Mouse (Mus musculus): ENCODE results near the gene Glt1d1. TPM values are rescaled to one million over a fixed set of nuclear protein-coding genes. Genes with fewer than 3 reads are reported as not detected.
"Not testable (repeated sequence)": the region's sequence is repeated elsewhere in the genome, so short reads cannot be mapped to it uniquely, and the experiment has no call there.

Gene Glt1d1
- polyA plus RNA-seq, 1 experiment from 2014 or later, result 1.7 TPM

GRCm38 (mm10) chr5:127705976-127706375 is 73.9 kb downstream of the Glt1d1 start:
- H3K27me3 ChIP-seq, result no peaks in the 10 kb centered on the region
- no peaks in the 10 kb centered on the region for H3K9me3 ChIP-seq
- no peaks in the 10 kb centered on the region for H3K4me1 ChIP-seq (replicated peaks)
- H3K27ac ChIP-seq (replicated peaks), result no peak overlapping the region
- H3K4me3 ChIP-seq, result no peak overlapping the region
- WGBS, result 93% methylated on average over 8 of the region's 8 CpGs
- no peak overlapping the region for H3K9ac ChIP-seq
- H3K4me2 ChIP-seq, result no peak overlapping the region
- no peaks in the 10 kb centered on the region for H3K36me3 ChIP-seq
- no peak for ATAC-seq (ENCODE audit: low FRiP score, low read depth)

- WGBS, result 75% methylated on average over 9 of the region's 9 CpGs
- no peak for ATAC-seq (ENCODE audit: low FRiP score, low read depth)
Measured at GRCm38 (mm10) chr5:127708143-127708542, 76.1 kb downstream of the Glt1d1 start.

GRCm38 (mm10) chr5:127714783-127715704 is 83.0 kb downstream of the Glt1d1 start:
- H3K9me3 ChIP-seq, result no peaks in the 10 kb centered on the region
- H3K36me3 ChIP-seq, result no peaks in the 10 kb centered on the region
- no peaks in the 10 kb centered on the region for H3K4me1 ChIP-seq (replicated peaks)
- WGBS, result 82% methylated on average over 7 of the region's 7 CpGs
- no peak for ATAC-seq (ENCODE audit: low FRiP score, low read depth)
- no peak overlapping the region for H3K27ac ChIP-seq (replicated peaks)
- H3K27me3 ChIP-seq, result no peaks in the 10 kb centered on the region
- no peak overlapping the region for H3K9ac ChIP-seq
- no peak overlapping the region for H3K4me3 ChIP-seq
- H3K4me2 ChIP-seq, result no peak overlapping the region

More at GRCm38 (mm10) chr5:127708143-127708542, 76.1 kb downstream of the Glt1d1 start:
- no peak overlapping the region for H3K4me3 ChIP-seq
- no peaks in the 10 kb centered on the region for H3K4me1 ChIP-seq (replicated peaks)
- H3K27ac ChIP-seq (replicated peaks), result no peak overlapping the region
- H3K9me3 ChIP-seq, result no peaks in the 10 kb centered on the region
- no peaks in the 10 kb centered on the region for H3K27me3 ChIP-seq
- no peak overlapping the region for H3K4me2 ChIP-seq
- H3K9ac ChIP-seq, result no peak overlapping the region
- H3K36me3 ChIP-seq, result no peaks in the 10 kb centered on the region

GRCm38 (mm10) chr5:127720591-127721379 is 88.7 kb downstream of the Glt1d1 start:
- no peak overlapping the region for H3K9ac ChIP-seq
- H3K9me3 ChIP-seq, result no peaks in the 10 kb centered on the region
- no peak overlapping the region for H3K4me3 ChIP-seq
- WGBS, result 35% methylated on average over 15 of the region's 15 CpGs
- H3K4me1 ChIP-seq (replicated peaks), result no peaks in the 10 kb centered on the region
- peak overlapping the region; percentile 35 for H3K4me2 ChIP-seq
- H3K36me3 ChIP-seq, result no peaks in the 10 kb centered on the region
- H3K27me3 ChIP-seq, result no peaks in the 10 kb centered on the region
- ATAC-seq (ENCODE audit: low FRiP score, low read depth), result no peak
- no peak overlapping the region for H3K27ac ChIP-seq (replicated peaks)

- H3K9ac ChIP-seq; ATAC-seq (ENCODE audit: low FRiP score, low read depth); H3K9me3 ChIP-seq; H3K36me3 ChIP-seq; H3K4me2 ChIP-seq; H3K4me1 ChIP-seq (replicated peaks); H3K4me3 ChIP-seq; H3K27me3 ChIP-seq; H3K27ac ChIP-seq (replicated peaks): not testable (repeated sequence)
- WGBS, result 94% methylated on average over 12 of the region's 12 CpGs
Measured at GRCm38 (mm10) chr5:127722171-127722570, 90.1 kb downstream of the Glt1d1 start.

GRCm38 (mm10) chr5:127730351-127730750 is 98.3 kb downstream of the Glt1d1 start:
- Histone ChIP-seq H3K27me3 (no peaks in the 10 kb centered on the region), H3K27ac (replicated peaks) (no peak overlapping the region), H3K9me3 (no peaks in the 10 kb centered on the region), H3K4me2 (no peak overlapping the region), H3K9ac (no peak overlapping the region), H3K36me3 (no peaks in the 10 kb centered on the region), H3K4me1 (replicated peaks) (no peaks in the 10 kb centered on the region), H3K4me3 (no peak overlapping the region)
- WGBS, result 87% methylated on average over 2 of the region's 2 CpGs
- ATAC-seq (ENCODE audit: low FRiP score, low read depth), result no peak

GRCm38 (mm10) chr5:127741331-127741730 is 109.3 kb downstream of the Glt1d1 start:
- Histone ChIP-seq H3K27ac (replicated peaks) (no peak overlapping the region), H3K36me3 (no peaks in the 10 kb centered on the region), H3K4me2 (no peak overlapping the region), H3K9me3 (no peaks in the 10 kb centered on the region), H3K27me3 (no peaks in the 10 kb centered on the region), H3K4me1 (replicated peaks) (no peaks in the 10 kb centered on the region), H3K4me3 (no peak overlapping the region), H3K9ac (no peak overlapping the region)
- no peak for ATAC-seq (ENCODE audit: low FRiP score, low read depth)
- WGBS, result 67% methylated on average over 16 of the region's 16 CpGs

- H3K4me2 ChIP-seq; H3K27me3 ChIP-seq; ATAC-seq (ENCODE audit: low FRiP score, low read depth); H3K4me3 ChIP-seq; H3K36me3 ChIP-seq; H3K9me3 ChIP-seq; H3K27ac ChIP-seq (replicated peaks); H3K9ac ChIP-seq: not testable (repeated sequence)
- H3K4me1 ChIP-seq (replicated peaks), result peaks cover 14% of the 10 kb centered on the region
- WGBS, result 90% methylated on average over 3 of the region's 3 CpGs
Measured at GRCm38 (mm10) chr5:127749540-127749939, 117.5 kb downstream of the Glt1d1 start.

GRCm38 (mm10) chr5:127751262-127751975 is 119.4 kb downstream of the Glt1d1 start:
- Histone ChIP-seq H3K9me3 (no peaks in the 10 kb centered on the region), H3K4me2 (peak overlapping the region; percentile 25), H3K4me3 (no peak overlapping the region), H3K36me3 (no peaks in the 10 kb centered on the region), H3K9ac (no peak overlapping the region), H3K27me3 (no peaks in the 10 kb centered on the region), H3K27ac (replicated peaks) (no peak overlapping the region), H3K4me1 (replicated peaks) (peaks cover 14% of the 10 kb centered on the region)
- ATAC-seq (ENCODE audit: low FRiP score, low read depth), result 0 out of 2 replicates have a peak, but pooled peaks have one; percentile 27
- 23% methylated on average over 20 of the region's 20 CpGs for WGBS

GRCm38 (mm10) chr5:127755594-127755993 is 123.5 kb downstream of the Glt1d1 start:
- Histone ChIP-seq H3K9me3 (no peaks in the 10 kb centered on the region), H3K27ac (replicated peaks) (no peak overlapping the region), H3K9ac (no peak overlapping the region), H3K36me3 (no peaks in the 10 kb centered on the region), H3K4me1 (replicated peaks) (peaks cover 14% of the 10 kb centered on the region), H3K4me2 (no peak overlapping the region), H3K4me3 (no peak overlapping the region), H3K27me3 (no peaks in the 10 kb centered on the region)
- WGBS, result 53% methylated on average over 4 of the region's 4 CpGs
- no peak for ATAC-seq (ENCODE audit: low FRiP score, low read depth)

GRCm38 (mm10) chr5:127756011-127756410 is 123.9 kb downstream of the Glt1d1 start:
- H3K4me1 ChIP-seq (replicated peaks), result peaks cover 10% of the 10 kb centered on the region
- 87% methylated on average over 3 of the region's 3 CpGs for WGBS
- H3K36me3 ChIP-seq, result no peaks in the 10 kb centered on the region
- H3K27me3 ChIP-seq, result no peaks in the 10 kb centered on the region
- H3K4me2 ChIP-seq, result no peak overlapping the region
- no peak overlapping the region for H3K27ac ChIP-seq (replicated peaks)
- H3K9me3 ChIP-seq, result no peaks in the 10 kb centered on the region
- ATAC-seq (ENCODE audit: low FRiP score, low read depth), result no peak
- H3K4me3 ChIP-seq, result no peak overlapping the region
- H3K9ac ChIP-seq, result no peak overlapping the region
